Mouse (Mus musculus): Measurements from ENCODE around the gene Ccl3.

GRCm38 (mm10) chr11:83689918-83690317 lies 40.8 kb upstream of the Ccl3 start:
- TF ChIP-seq GATA1 (IDR thresholded peaks at IDR 0.05; ENCODE audit: low read length) (no peak), TAL1 (IDR thresholded peaks at IDR 0.05; ENCODE audit: low read length) (no peak)

All from erythroblast, embryonic 14.5 days (primary cell).